Mouse (Mus musculus): ENCODE measurements around the gene Ppp1r32. TPM values are rescaled to one million over a fixed set of nuclear protein-coding genes. Genes with fewer than 3 reads are reported as not detected.

Ppp1r32 gene
- polyA plus RNA-seq, 1 experiment: 0.58 TPM

- H3K27ac ChIP-seq (ENCODE audit: insufficient read depth, low read length): no peak overlapping the region
- no peak overlapping the region for H3K9ac ChIP-seq (ENCODE audit: low read depth, poor library complexity, severe bottlenecking)
- H3K9me3 ChIP-seq (replicated peaks; ENCODE audit: control insufficient read depth, insufficient read depth, low read length, poor library complexity, severe bottlenecking): no peaks in the 10 kb centered on the region
- TF ChIP-seq EP300 (IDR thresholded peaks at IDR 0.05; ENCODE audit: insufficient read depth, low read depth, low read length): no peak
- no peak for TF ChIP-seq POLR2A (IDR thresholded peaks at IDR 0.05; ENCODE audit: insufficient read depth, low read length)
- no peak for TF ChIP-seq CTCF (IDR thresholded peaks at IDR 0.05; ENCODE audit: low read depth, low read length)
- peaks cover 5% of the 10 kb centered on the region for H3K36me3 ChIP-seq (ENCODE audit: control insufficient read depth, insufficient read depth, low read length, poor library complexity, severe bottlenecking)
- no peak overlapping the region for H3K4me3 ChIP-seq (ENCODE audit: low read depth, low read length)
- no peaks in the 10 kb centered on the region for H3K4me1 ChIP-seq (ENCODE audit: control insufficient read depth, insufficient read depth, low read length)
- no peaks in the 10 kb centered on the region for H3K27me3 ChIP-seq (ENCODE audit: control insufficient read depth, insufficient read depth, low read length, poor library complexity, severe bottlenecking)
These were observed 39.2 kb upstream of the Ppp1r32 start for GRCm38 (mm10) chr19:10521926-10522325.

GRCm38 (mm10) chr19:10520355-10520754 is 37.6 kb upstream of the Ppp1r32 start:
- Histone ChIP-seq H3K9ac (ENCODE audit: low read depth, poor library complexity, severe bottlenecking) (no peak overlapping the region), H3K27me3 (ENCODE audit: control insufficient read depth, insufficient read depth, low read length, poor library complexity, severe bottlenecking) (no peaks in the 10 kb centered on the region), H3K9me3 (replicated peaks; ENCODE audit: control insufficient read depth, insufficient read depth, low read length, poor library complexity, severe bottlenecking) (no peaks in the 10 kb centered on the region), H3K4me1 (ENCODE audit: control insufficient read depth, insufficient read depth, low read length) (no peaks in the 10 kb centered on the region), H3K4me3 (ENCODE audit: low read depth, low read length) (no peak overlapping the region), H3K36me3 (ENCODE audit: control insufficient read depth, insufficient read depth, low read length, poor library complexity, severe bottlenecking) (peaks cover 12% of the 10 kb centered on the region), H3K27ac (ENCODE audit: insufficient read depth, low read length) (no peak overlapping the region)
- TF ChIP-seq CTCF (IDR thresholded peaks at IDR 0.05; ENCODE audit: low read depth, low read length) (no peak), POLR2A (IDR thresholded peaks at IDR 0.05; ENCODE audit: insufficient read depth, low read length) (no peak), EP300 (IDR thresholded peaks at IDR 0.05; ENCODE audit: insufficient read depth, low read depth, low read length) (no peak)

GRCm38 (mm10) chr19:10510759-10511330 is 28.1 kb upstream of the Ppp1r32 start:
- H3K4me3 ChIP-seq (ENCODE audit: low read depth, low read length): no peak overlapping the region
- H3K9ac ChIP-seq (ENCODE audit: low read depth, poor library complexity, severe bottlenecking): no peak overlapping the region
- no peaks in the 10 kb centered on the region for H3K27me3 ChIP-seq (ENCODE audit: control insufficient read depth, insufficient read depth, low read length, poor library complexity, severe bottlenecking)
- H3K36me3 ChIP-seq (ENCODE audit: control insufficient read depth, insufficient read depth, low read length, poor library complexity, severe bottlenecking): peaks cover 19% of the 10 kb centered on the region
- no peaks in the 10 kb centered on the region for H3K9me3 ChIP-seq (replicated peaks; ENCODE audit: control insufficient read depth, insufficient read depth, low read length, poor library complexity, severe bottlenecking)
- no peak for TF ChIP-seq POLR2A (IDR thresholded peaks at IDR 0.05; ENCODE audit: insufficient read depth, low read length)
- TF ChIP-seq CTCF (IDR thresholded peaks at IDR 0.05; ENCODE audit: low read depth, low read length): no peak
- no peak for TF ChIP-seq EP300 (IDR thresholded peaks at IDR 0.05; ENCODE audit: insufficient read depth, low read depth, low read length)
- no peaks in the 10 kb centered on the region for H3K4me1 ChIP-seq (ENCODE audit: control insufficient read depth, insufficient read depth, low read length)
- no peak overlapping the region for H3K27ac ChIP-seq (ENCODE audit: insufficient read depth, low read length)

GRCm38 (mm10) chr19:10502571-10502970 is 19.8 kb upstream of the Ppp1r32 start:
- H3K4me3 ChIP-seq (ENCODE audit: low read depth, low read length): no peak overlapping the region
- H3K27me3 ChIP-seq (ENCODE audit: control insufficient read depth, insufficient read depth, low read length, poor library complexity, severe bottlenecking): no peaks in the 10 kb centered on the region
- peaks cover 1% of the 10 kb centered on the region for H3K4me1 ChIP-seq (ENCODE audit: control insufficient read depth, insufficient read depth, low read length)
- TF ChIP-seq POLR2A (IDR thresholded peaks at IDR 0.05; ENCODE audit: insufficient read depth, low read length) (no peak), EP300 (IDR thresholded peaks at IDR 0.05; ENCODE audit: insufficient read depth, low read depth, low read length) (no peak), CTCF (IDR thresholded peaks at IDR 0.05; ENCODE audit: low read depth, low read length) (peak; percentile 99)
- H3K9me3 ChIP-seq (replicated peaks; ENCODE audit: control insufficient read depth, insufficient read depth, low read length, poor library complexity, severe bottlenecking): no peaks in the 10 kb centered on the region
- peaks cover 13% of the 10 kb centered on the region for H3K36me3 ChIP-seq (ENCODE audit: control insufficient read depth, insufficient read depth, low read length, poor library complexity, severe bottlenecking)
- no peak overlapping the region for H3K27ac ChIP-seq (ENCODE audit: insufficient read depth, low read length)
- H3K9ac ChIP-seq (ENCODE audit: low read depth, poor library complexity, severe bottlenecking): no peak overlapping the region

- TF ChIP-seq EP300 (IDR thresholded peaks at IDR 0.05; ENCODE audit: insufficient read depth, low read depth, low read length) (no peak), CTCF (IDR thresholded peaks at IDR 0.05; ENCODE audit: low read depth, low read length) (no peak), POLR2A (IDR thresholded peaks at IDR 0.05; ENCODE audit: insufficient read depth, low read length) (no peak)
- Histone ChIP-seq H3K27me3 (ENCODE audit: control insufficient read depth, insufficient read depth, low read length, poor library complexity, severe bottlenecking) (no peaks in the 10 kb centered on the region), H3K27ac (ENCODE audit: insufficient read depth, low read length) (no peak overlapping the region), H3K9ac (ENCODE audit: low read depth, poor library complexity, severe bottlenecking) (no peak overlapping the region), H3K4me3 (ENCODE audit: low read depth, low read length) (no peak overlapping the region), H3K9me3 (replicated peaks; ENCODE audit: control insufficient read depth, insufficient read depth, low read length, poor library complexity, severe bottlenecking) (no peaks in the 10 kb centered on the region), H3K36me3 (ENCODE audit: control insufficient read depth, insufficient read depth, low read length, poor library complexity, severe bottlenecking) (peaks cover 3% of the 10 kb centered on the region; the same call in 1 of the 2 replicates), H3K4me1 (ENCODE audit: control insufficient read depth, insufficient read depth, low read length) (peaks cover 1% of the 10 kb centered on the region)
These were observed 17.9 kb upstream of the Ppp1r32 start for GRCm38 (mm10) chr19:10500581-10500980.

- Histone ChIP-seq H3K4me1 (ENCODE audit: control insufficient read depth, insufficient read depth, low read length) (peaks cover 1% of the 10 kb centered on the region), H3K4me3 (ENCODE audit: low read depth, low read length) (no peak overlapping the region), H3K9ac (ENCODE audit: low read depth, poor library complexity, severe bottlenecking) (no peak overlapping the region), H3K36me3 (ENCODE audit: control insufficient read depth, insufficient read depth, low read length, poor library complexity, severe bottlenecking) (peaks cover 3% of the 10 kb centered on the region; the same call in 1 of the 2 replicates), H3K9me3 (replicated peaks; ENCODE audit: control insufficient read depth, insufficient read depth, low read length, poor library complexity, severe bottlenecking) (no peaks in the 10 kb centered on the region), H3K27ac (ENCODE audit: insufficient read depth, low read length) (no peak overlapping the region), H3K27me3 (ENCODE audit: control insufficient read depth, insufficient read depth, low read length, poor library complexity, severe bottlenecking) (no peaks in the 10 kb centered on the region)
- TF ChIP-seq EP300 (IDR thresholded peaks at IDR 0.05; ENCODE audit: insufficient read depth, low read depth, low read length) (no peak), POLR2A (IDR thresholded peaks at IDR 0.05; ENCODE audit: insufficient read depth, low read length) (no peak), CTCF (IDR thresholded peaks at IDR 0.05; ENCODE audit: low read depth, low read length) (no peak)
These were observed 14.9 kb upstream of the Ppp1r32 start for GRCm38 (mm10) chr19:10497512-10498160.

Measured in ES-Bruce4 (cell line).